Mouse (Mus musculus) limb, embryonic 15.5 days (tissue): Measurements from ENCODE around the gene Efemp1. TPM values are rescaled to one million over a fixed set of nuclear protein-coding genes. Genes with fewer than 3 reads are reported as not detected.
A peak's percentile ranks its signal among the peaks of the same experiment; 100 is the strongest.

Experiments
- ATAC-seq: fragments of 200-750 bp; cut with Nextera tagmentation; 2 replicates; pipeline ENCODE4 v1.8.0; 2017; ENCODE audit warnings: low read depth, moderate TSS enrichment; ENCODE audit not compliant: insufficient number of reproducible peaks, low FRiP score, low TSS enrichment
- H3K27ac ChIP-seq: fragments of 300-500 bp; sonication (generic); 2 replicates; pipeline ENCODE4 v1.5.1; 2015; ENCODE audit warnings: moderate library complexity, mild to moderate bottlenecking, inconsistent platforms
- H3K27me3 ChIP-seq: fragments of 300-500 bp; sonication (generic); 2 replicates; pipeline ENCODE4 v1.6.1; 2015; ENCODE audit warnings: inconsistent platforms
- H3K36me3 ChIP-seq: fragments of 300-500 bp; sonication (generic); 2 replicates; pipeline ENCODE4 v1.6.1; 2015; ENCODE audit warnings: inconsistent platforms
- H3K4me1 ChIP-seq: fragments of 300-500 bp; sonication (generic); 2 replicates; pipeline ENCODE4 v1.6.1; 2015; ENCODE audit warnings: inconsistent platforms
- H3K4me2 ChIP-seq: fragments of 300-500 bp; sonication (generic); 2 replicates; pipeline ENCODE4 v1.6.1; 2015; ENCODE audit warnings: mild to moderate bottlenecking, inconsistent platforms
- H3K4me3 ChIP-seq: fragments of 300-500 bp; sonication (generic); 2 replicates; pipeline ENCODE4 v1.5.1; 2015; ENCODE audit warnings: mild to moderate bottlenecking, inconsistent platforms
- H3K9ac ChIP-seq: fragments of 300-500 bp; sonication (generic); 2 replicates; pipeline ENCODE4 v1.6.1; 2015; ENCODE audit warnings: inconsistent platforms
- H3K9me3 ChIP-seq: fragments of 300-500 bp; sonication (generic); 2 replicates; pipeline ENCODE4 v1.6.1; 2016; ENCODE audit warnings: inconsistent platforms
- WGBS: fragments of 180-500 bp; shearing (Covaris S2); methylation state at CpG from one replicate; pipeline ENCODE4 v1.1.7; 2015; 5-methylcytosine and 5-hydroxymethylcytosine counted together
- polyA plus RNA-seq: library from polyadenylated mRNA; unstranded; fragments of >200 nt; fragmentation: Nextera tagmentation; extraction: Ambion mirVana; gene quantifications from 2 replicates; pipeline ENCODE4 v1.2.1, GENCODE M21; 2015

Gene Efemp1
- polyA plus RNA-seq, result 29.2 and 30.2 TPM in 2 replicates

- Histone ChIP-seq H3K27me3 (no peaks in the 10 kb centered on the region), H3K27ac (no peak within 1 kb of the TSS; the same call in 1 of the 2 replicates), H3K36me3 (no peaks in the 10 kb centered on the region), H3K4me3 (peak within 1 kb of the TSS; percentile 49), H3K4me2 (peak within 1 kb of the TSS; percentile 80), H3K9me3 (no peaks in the 10 kb centered on the region), H3K9ac (peak within 1 kb of the TSS; percentile 47), H3K4me1 (0 out of 2 replicates have a peak, but pooled peaks cover 4% of the 10 kb centered on the region)
- under 1% methylated on average over 28 of the region's 30 CpGs for WGBS
- ATAC-seq, result peak; percentile 65; the same call in 1 of the 2 replicates
These were observed at the start of gene Efemp1 for GRCm38 (mm10) chr11:28853102-28853800. Gene Efemp1 (plus strand): TSS chr11:28853204.

DNA sequence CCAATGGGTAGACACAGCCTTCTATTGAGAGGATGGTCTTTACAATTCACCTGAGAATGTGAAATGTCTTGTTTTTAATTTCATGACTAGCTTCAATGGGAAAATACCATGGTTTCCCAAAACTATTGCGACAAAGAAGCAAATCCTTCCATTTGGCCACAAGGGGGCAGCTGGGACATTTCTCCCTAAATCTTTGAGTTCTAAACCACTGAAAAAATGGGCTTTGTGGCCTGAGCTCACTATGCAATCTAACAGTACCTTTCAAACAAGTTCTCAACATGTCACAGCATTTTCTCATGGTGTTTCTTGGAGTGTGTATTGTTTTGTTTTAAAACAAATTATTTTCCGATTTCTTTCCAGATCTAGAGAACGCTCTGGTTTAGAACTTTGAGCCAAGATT is 44.3 kb upstream of the Efemp1 start:
- no peak overlapping the region for H3K4me3 ChIP-seq
- 0 out of 2 replicates have a peak, but pooled peaks cover 5% of the 10 kb centered on the region for H3K4me1 ChIP-seq
- no peak overlapping the region for H3K9ac ChIP-seq
- ATAC-seq, result no peak
- no peak overlapping the region for H3K4me2 ChIP-seq
- no peaks in the 10 kb centered on the region for H3K9me3 ChIP-seq
- H3K36me3 ChIP-seq, result no peaks in the 10 kb centered on the region
- WGBS, result 55% methylated on average over 3 of the region's 3 CpGs
- H3K27ac ChIP-seq, result no peak overlapping the region
- H3K27me3 ChIP-seq, result no peaks in the 10 kb centered on the region

GRCm38 (mm10) chr11:28811874-28812273 is 41.1 kb upstream of the Efemp1 start:
- Histone ChIP-seq H3K9ac (no peak overlapping the region), H3K27ac (no peak overlapping the region), H3K4me2 (no peak overlapping the region), H3K4me1 (0 out of 2 replicates have a peak, but pooled peaks cover 5% of the 10 kb centered on the region), H3K27me3 (no peaks in the 10 kb centered on the region), H3K4me3 (no peak overlapping the region), H3K9me3 (no peaks in the 10 kb centered on the region), H3K36me3 (no peaks in the 10 kb centered on the region)
- no peak for ATAC-seq
- 68% methylated on average over 2 of the region's 2 CpGs for WGBS

- Histone ChIP-seq H3K9ac (no peak overlapping the region), H3K27me3 (no peaks in the 10 kb centered on the region), H3K4me1 (0 out of 2 replicates have a peak, but pooled peaks cover 5% of the 10 kb centered on the region), H3K4me3 (no peak overlapping the region), H3K36me3 (no peaks in the 10 kb centered on the region), H3K9me3 (no peaks in the 10 kb centered on the region), H3K4me2 (no peak overlapping the region), H3K27ac (no peak overlapping the region)
- ATAC-seq, result no peak
- 51% methylated on average over 2 of the region's 2 CpGs for WGBS
These were observed 40.4 kb upstream of the Efemp1 start for GRCm38 (mm10) chr11:28812564-28812963.

- Histone ChIP-seq H3K4me2 (no peak overlapping the region), H3K4me3 (no peak overlapping the region), H3K36me3 (no peaks in the 10 kb centered on the region), H3K9me3 (no peaks in the 10 kb centered on the region), H3K9ac (no peak overlapping the region), H3K27ac (no peak overlapping the region), H3K4me1 (0 out of 2 replicates have a peak, but pooled peaks cover 5% of the 10 kb centered on the region), H3K27me3 (no peaks in the 10 kb centered on the region)
- 74% methylated on average over 4 of the region's 4 CpGs for WGBS
- no peak for ATAC-seq
These were observed 35.6 kb upstream of the Efemp1 start for GRCm38 (mm10) chr11:28817405-28817804.

GRCm38 (mm10) chr11:28826950-28827349 is 26.1 kb upstream of the Efemp1 start:
- Histone ChIP-seq H3K4me3 (no peak overlapping the region), H3K9me3 (no peaks in the 10 kb centered on the region), H3K27ac (no peak overlapping the region), H3K4me2 (no peak overlapping the region), H3K9ac (no peak overlapping the region), H3K36me3 (no peaks in the 10 kb centered on the region), H3K4me1 (no peaks in the 10 kb centered on the region), H3K27me3 (no peaks in the 10 kb centered on the region)
- 72% methylated on average over 2 of the region's 2 CpGs for WGBS
- no peak for ATAC-seq

GRCm38 (mm10) chr11:28833809-28834208 is 19.2 kb upstream of the Efemp1 start:
- no peak overlapping the region for H3K9ac ChIP-seq
- 26% methylated on average over 3 of the region's 3 CpGs for WGBS
- no peaks in the 10 kb centered on the region for H3K27me3 ChIP-seq
- H3K4me1 ChIP-seq, result 0 out of 2 replicates have a peak, but pooled peaks cover 5% of the 10 kb centered on the region
- H3K27ac ChIP-seq, result no peak overlapping the region
- H3K9me3 ChIP-seq, result no peaks in the 10 kb centered on the region
- no peak overlapping the region for H3K4me3 ChIP-seq
- H3K4me2 ChIP-seq, result no peak overlapping the region
- ATAC-seq, result no peak
- no peaks in the 10 kb centered on the region for H3K36me3 ChIP-seq

- H3K4me3 ChIP-seq, result no peak overlapping the region
- H3K27me3 ChIP-seq, result no peaks in the 10 kb centered on the region
- no peak overlapping the region for H3K9ac ChIP-seq
- no peak overlapping the region for H3K4me2 ChIP-seq
- no peaks in the 10 kb centered on the region for H3K36me3 ChIP-seq
- H3K9me3 ChIP-seq, result no peaks in the 10 kb centered on the region
- no peak overlapping the region for H3K27ac ChIP-seq
- no peak for ATAC-seq
- 0 out of 2 replicates have a peak, but pooled peaks cover 5% of the 10 kb centered on the region for H3K4me1 ChIP-seq
These were observed 17.9 kb upstream of the Efemp1 start for GRCm38 (mm10) chr11:28835141-28835540.

DNA sequence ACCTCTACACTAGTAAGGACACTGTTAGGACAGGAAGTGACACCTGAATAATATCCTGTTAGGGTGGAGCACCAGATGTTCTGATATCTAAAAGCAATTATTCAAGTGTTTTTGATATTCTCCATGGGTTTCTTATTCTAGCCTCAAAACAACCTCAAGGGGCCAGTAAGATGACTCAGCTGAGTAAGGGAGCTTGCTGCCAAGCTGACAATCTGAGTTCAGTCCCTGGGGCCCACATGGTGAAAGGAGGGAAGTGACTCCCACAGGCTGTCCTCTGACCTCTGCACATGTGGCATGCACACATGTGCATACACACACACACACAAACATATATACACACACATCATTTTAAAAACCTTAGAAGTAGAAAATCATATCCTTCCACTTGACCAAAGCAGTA is 3.2 kb upstream of the Efemp1 start:
- no peaks in the 10 kb centered on the region for H3K27me3 ChIP-seq
- no peak for ATAC-seq
- no peak overlapping the region for H3K4me2 ChIP-seq
- 0 out of 2 replicates have a peak, but pooled peaks cover 4% of the 10 kb centered on the region for H3K4me1 ChIP-seq
- no peaks in the 10 kb centered on the region for H3K9me3 ChIP-seq
- H3K4me3 ChIP-seq, result no peak overlapping the region
- H3K9ac ChIP-seq, result no peak overlapping the region
- H3K36me3 ChIP-seq, result no peaks in the 10 kb centered on the region
- no peak overlapping the region for H3K27ac ChIP-seq

DNA sequence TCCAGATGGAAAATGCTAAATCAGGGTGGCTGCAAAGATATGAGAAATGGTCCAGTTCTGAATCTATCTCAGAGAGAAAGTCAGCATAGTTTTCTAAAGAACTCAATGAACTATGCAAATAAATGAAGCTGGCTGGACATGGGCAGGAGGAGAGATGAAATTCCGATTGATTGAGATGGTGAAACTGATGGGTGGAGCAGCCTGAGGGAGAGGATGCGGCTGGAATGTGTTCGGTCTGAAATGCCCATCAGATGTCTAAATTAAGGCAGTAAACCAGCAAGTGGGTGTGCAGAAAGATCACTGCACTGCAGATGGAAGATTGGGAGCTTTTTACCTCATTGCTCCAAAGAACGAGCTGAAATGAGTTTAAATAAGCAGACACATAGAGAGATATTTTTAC is 1.4 kb upstream of the Efemp1 start:
- H3K4me2 ChIP-seq, result no peak overlapping the region
- ATAC-seq, result no peak
- H3K36me3 ChIP-seq, result no peaks in the 10 kb centered on the region
- H3K9ac ChIP-seq, result no peak overlapping the region
- H3K9me3 ChIP-seq, result no peaks in the 10 kb centered on the region
- WGBS, result 48% methylated on average over 4 of the region's 4 CpGs
- no peak overlapping the region for H3K27ac ChIP-seq
- 0 out of 2 replicates have a peak, but pooled peaks cover 4% of the 10 kb centered on the region for H3K4me1 ChIP-seq
- no peak overlapping the region for H3K4me3 ChIP-seq
- no peaks in the 10 kb centered on the region for H3K27me3 ChIP-seq

DNA sequence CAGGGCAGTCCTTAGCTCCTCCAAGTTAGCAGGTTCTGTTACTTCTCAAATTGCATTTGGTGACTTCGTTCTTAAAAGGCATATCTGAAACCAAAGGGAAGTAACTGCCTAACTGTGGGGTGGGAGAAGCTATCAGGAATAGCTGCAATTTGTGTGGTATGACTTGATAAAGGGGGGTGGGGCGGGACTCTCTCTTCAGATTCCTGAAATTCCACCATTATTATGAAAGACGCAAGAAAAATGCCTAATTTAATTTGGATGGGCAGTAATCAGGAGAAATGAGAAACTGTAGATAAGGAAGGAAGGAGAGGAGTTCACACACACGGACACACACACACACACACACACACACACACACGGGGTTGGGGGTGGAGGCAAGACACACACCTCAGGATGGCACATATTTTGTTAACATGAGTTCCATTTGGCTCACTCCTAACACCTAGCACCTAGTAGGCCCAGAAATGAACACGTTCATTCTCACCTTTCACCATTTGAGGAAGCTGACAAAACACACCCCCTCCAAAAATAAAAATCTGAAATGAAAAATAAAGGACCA is 564 bp upstream of the Efemp1 start:
- 0 out of 2 replicates have a peak, but pooled peaks cover 4% of the 10 kb centered on the region for H3K4me1 ChIP-seq
- no peak overlapping the region for H3K27ac ChIP-seq
- ATAC-seq, result no peak
- H3K27me3 ChIP-seq, result no peaks in the 10 kb centered on the region
- H3K4me2 ChIP-seq, result peak overlapping the region; percentile 80
- H3K9me3 ChIP-seq, result no peaks in the 10 kb centered on the region
- H3K9ac ChIP-seq, result no peak overlapping the region
- WGBS, result 30% methylated on average over 6 of the region's 6 CpGs
- peak overlapping the region; percentile 49 for H3K4me3 ChIP-seq
- H3K36me3 ChIP-seq, result no peaks in the 10 kb centered on the region

DNA sequence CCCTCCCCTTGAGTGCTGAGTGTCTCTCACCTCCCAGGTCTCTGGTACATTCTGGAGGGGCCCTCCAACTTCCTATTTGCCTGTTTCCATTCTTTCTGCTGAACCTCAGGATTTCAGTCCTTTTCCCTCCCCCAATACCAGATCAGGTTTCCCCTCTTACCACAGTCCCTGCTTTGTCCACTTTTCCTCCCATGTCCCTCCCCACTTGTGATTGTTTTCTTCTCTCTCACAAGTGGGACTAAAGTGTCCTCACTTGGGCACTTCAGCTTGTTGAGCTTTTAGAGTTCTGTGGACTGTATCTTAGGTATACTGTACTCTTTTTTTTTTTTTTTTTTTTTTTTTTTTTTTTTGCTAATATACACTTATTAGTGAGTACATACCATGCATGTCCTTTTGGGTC is 6.1 kb downstream of the Efemp1 start:
- no peak overlapping the region for H3K4me2 ChIP-seq

More for the DNA sequence above, 6.1 kb downstream of the Efemp1 start:
- H3K27me3 ChIP-seq, result no peaks in the 10 kb centered on the region
- no peak overlapping the region for H3K4me3 ChIP-seq
- H3K4me1 ChIP-seq, result no peaks in the 10 kb centered on the region
- no peak overlapping the region for H3K9ac ChIP-seq
- no peak for ATAC-seq
- no peaks in the 10 kb centered on the region for H3K9me3 ChIP-seq
- H3K27ac ChIP-seq, result no peak overlapping the region
- no peaks in the 10 kb centered on the region for H3K36me3 ChIP-seq
